Mouse (Mus musculus): ENCODE measurements around the gene Apba1.

The Apba1 gene

GRCm38 (mm10) chr19:23968125-23968861 lies 209.6 kb downstream of the Apba1 start:
- in situ Hi-C loops (cut with MboI, MseI): no loop called here

- in situ Hi-C loops (cut with MboI, MseI): no loop called here
Measured at GRCm38 (mm10) chr19:23968862-23969225, 210.2 kb downstream of the Apba1 start.

- in situ Hi-C loops (cut with MboI, MseI): no loop called here
Measured at GRCm38 (mm10) chr19:23970374-23970773, 211.7 kb downstream of the Apba1 start.

- in situ Hi-C loops (cut with MboI, MseI): no loop called here
Measured at GRCm38 (mm10) chr19:23971391-23971790, 212.7 kb downstream of the Apba1 start.

- in situ Hi-C loops (cut with MboI, MseI): no loop called here
Measured at GRCm38 (mm10) chr19:23972881-23973649, 214.4 kb downstream of the Apba1 start.

GRCm38 (mm10) chr19:23977901-23978443 lies 219.3 kb downstream of the Apba1 start:
- in situ Hi-C loops (cut with MboI, MseI): no loop called here

GRCm38 (mm10) chr19:23980598-23980997 lies 221.9 kb downstream of the Apba1 start:
- in situ Hi-C loops (cut with MboI, MseI): no loop called here

GRCm38 (mm10) chr19:23984186-23984585 lies 225.5 kb downstream of the Apba1 start:
- in situ Hi-C loops (cut with MboI, MseI): no loop called here

GRCm38 (mm10) chr19:23987291-23987690 lies 228.6 kb downstream of the Apba1 start:
- in situ Hi-C loops (cut with MboI, MseI): no loop called here

- in situ Hi-C loops (cut with MboI, MseI): no loop called here
Measured at GRCm38 (mm10) chr19:23988166-23988565, 229.5 kb downstream of the Apba1 start.

- in situ Hi-C loops (cut with MboI, MseI): no loop called here
Measured at GRCm38 (mm10) chr19:23995766-23996399, 237.2 kb downstream of the Apba1 start.
